Mouse (Mus musculus): ENCODE data around the gene Snrnp25. TPM values are rescaled to one million over a fixed set of nuclear protein-coding genes. Genes with fewer than 3 reads are reported as not detected.
"Not testable (repeated sequence)": the region's sequence is repeated elsewhere in the genome, so short reads cannot be mapped to it uniquely, and the experiment has no call there.

Gene Snrnp25
- polyA plus RNA-seq, 1 experiment from 2014 or later: 120 TPM

- Histone ChIP-seq H3K36me3 (replicated peaks) (no peaks in the 10 kb centered on the region), H3K9me3 (no peaks in the 10 kb centered on the region), H3K4me3 (no peak overlapping the region), H3K27ac (no peak overlapping the region), H3K27me3 (ENCODE audit: poor library complexity, severe bottlenecking) (peaks cover 16% of the 10 kb centered on the region; the same call in 1 of the 2 replicates), H3K4me1 (peaks cover 20% of the 10 kb centered on the region)
- 78% methylated on average over 6 of the region's 6 CpGs for WGBS
- no peak for DNase-seq (ENCODE audit: extremely low spot score, low spot score)
These were observed 8.5 kb upstream of the Snrnp25 start for GRCm38 (mm10) chr11:32196727-32197126.

DNA sequence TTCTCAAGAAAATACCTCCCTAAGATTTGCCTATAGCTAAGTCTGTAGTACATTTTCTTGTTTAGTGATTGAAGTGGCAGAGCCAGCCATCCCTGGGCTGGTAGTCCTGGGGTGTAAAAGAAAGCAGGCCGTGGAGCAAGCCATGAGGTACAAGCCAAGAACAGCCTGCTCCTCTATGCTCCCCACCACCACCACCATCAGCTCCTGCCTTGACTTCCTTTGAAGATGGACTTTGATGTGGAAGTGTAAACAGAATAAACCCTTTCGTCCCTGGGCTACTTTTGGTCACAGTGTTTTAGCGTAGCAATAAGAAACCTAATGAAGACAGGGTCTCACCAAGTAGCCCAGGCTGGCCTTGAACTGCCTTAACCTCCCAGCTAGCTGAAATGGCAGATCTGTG is 7.4 kb upstream of the Snrnp25 start:
- H3K27me3 ChIP-seq (ENCODE audit: poor library complexity, severe bottlenecking): peaks cover 16% of the 10 kb centered on the region; the same call in 1 of the 2 replicates
- H3K27ac ChIP-seq: no peak overlapping the region
- DNase-seq (ENCODE audit: extremely low spot score, low spot score): no peak
- H3K9me3 ChIP-seq: no peaks in the 10 kb centered on the region
- H3K4me3 ChIP-seq: no peak overlapping the region
- H3K4me1 ChIP-seq: peaks cover 20% of the 10 kb centered on the region
- H3K36me3 ChIP-seq (replicated peaks): no peaks in the 10 kb centered on the region
- WGBS: 69% methylated on average over 3 of the region's 3 CpGs

DNA sequence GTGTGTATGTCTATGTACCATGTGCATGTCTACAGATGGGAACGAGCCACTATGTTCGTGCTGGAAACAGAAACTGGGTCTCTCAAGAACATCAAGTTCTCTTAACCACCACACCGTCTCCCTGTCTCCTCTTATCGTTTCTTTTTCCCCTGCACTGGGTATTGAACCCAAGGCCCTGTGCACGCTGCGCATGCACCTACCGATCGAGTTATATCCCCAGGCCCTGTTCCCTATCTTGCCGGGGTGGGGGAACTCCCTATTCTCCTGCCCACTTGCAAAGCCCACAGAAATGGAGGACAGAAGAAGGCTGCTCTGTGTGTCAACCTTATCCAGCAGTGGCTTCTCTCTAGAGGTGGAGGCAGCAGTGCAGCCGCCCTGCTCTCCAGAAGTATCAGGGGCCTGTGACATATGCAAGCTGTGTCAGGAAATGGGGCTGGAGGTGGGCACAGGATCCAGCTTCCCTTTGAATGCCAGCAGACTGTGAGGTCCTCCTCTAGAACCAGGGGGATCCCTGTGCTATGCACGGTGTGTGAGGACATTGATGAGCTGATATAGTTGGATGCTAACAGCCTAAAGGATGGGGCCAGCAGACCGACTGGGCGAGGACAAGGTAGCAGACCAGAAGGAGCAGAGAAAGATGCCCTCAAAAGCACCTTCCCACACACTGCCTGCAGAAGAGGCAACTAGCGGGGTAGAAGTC is 6.8 kb upstream of the Snrnp25 start:
- no peak for DNase-seq (ENCODE audit: extremely low spot score, low spot score)
- Histone ChIP-seq H3K4me1 (peaks cover 20% of the 10 kb centered on the region), H3K36me3 (replicated peaks) (no peaks in the 10 kb centered on the region), H3K27ac (no peak overlapping the region), H3K9me3 (no peaks in the 10 kb centered on the region), H3K27me3 (ENCODE audit: poor library complexity, severe bottlenecking) (peaks cover 16% of the 10 kb centered on the region; the same call in 1 of the 2 replicates), H3K4me3 (no peak overlapping the region)
- WGBS: 71% methylated on average over 14 of the region's 14 CpGs

DNA sequence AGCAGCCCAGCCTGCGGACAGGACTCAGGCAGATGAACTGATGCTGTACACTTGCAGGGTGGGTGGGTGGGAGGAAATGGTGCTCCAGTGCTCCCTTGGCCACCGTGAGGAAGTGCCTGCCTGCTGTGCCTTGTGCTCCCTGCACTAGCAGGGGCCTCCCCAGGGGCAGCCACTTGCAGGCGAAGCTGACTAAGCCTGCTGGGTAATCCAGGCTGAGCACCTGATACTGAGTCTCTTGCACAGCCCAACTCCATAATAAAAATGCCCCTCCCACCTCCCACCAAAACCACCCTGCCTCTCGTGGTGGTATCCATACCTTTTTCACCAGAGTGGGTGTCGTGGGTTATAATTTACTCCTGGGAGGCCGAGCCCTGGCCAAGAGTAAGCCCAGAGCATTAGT is 6.0 kb upstream of the Snrnp25 start:
- H3K9me3 ChIP-seq: no peaks in the 10 kb centered on the region
- H3K36me3 ChIP-seq (replicated peaks): no peaks in the 10 kb centered on the region
- 42% methylated on average over 6 of the region's 6 CpGs for WGBS
- peaks cover 20% of the 10 kb centered on the region for H3K27me3 ChIP-seq (ENCODE audit: poor library complexity, severe bottlenecking)
- peaks cover 21% of the 10 kb centered on the region for H3K4me1 ChIP-seq
- H3K27ac ChIP-seq: no peak overlapping the region
- DNase-seq (ENCODE audit: extremely low spot score, low spot score): no peak
- H3K4me3 ChIP-seq: no peak overlapping the region

- Histone ChIP-seq H3K4me3 (no peak within 1 kb of the TSS), H3K36me3 (replicated peaks) (no peaks in the 10 kb centered on the region), H3K4me1 (peaks cover 28% of the 10 kb centered on the region), H3K27me3 (ENCODE audit: poor library complexity, severe bottlenecking) (peaks cover 19% of the 10 kb centered on the region), H3K27ac (no peak within 1 kb of the TSS), H3K9me3 (no peaks in the 10 kb centered on the region)
- 77% methylated on average over 10 of the region's 10 CpGs for WGBS
- DNase-seq (ENCODE audit: extremely low spot score, low spot score): no peak
These were observed 5.1 kb upstream of the Snrnp25 start, which contains the start of gene Il9r for GRCm38 (mm10) chr11:32200075-32200601. Il9r (minus strand) TSS chr11:32200279.

- H3K36me3 ChIP-seq (replicated peaks); H3K9me3 ChIP-seq; DNase-seq (ENCODE audit: extremely low spot score, low spot score); H3K4me3 ChIP-seq; H3K27ac ChIP-seq: not testable (repeated sequence)
- peaks cover 26% of the 10 kb centered on the region for H3K4me1 ChIP-seq
- H3K27me3 ChIP-seq (ENCODE audit: poor library complexity, severe bottlenecking): peaks cover 14% of the 10 kb centered on the region
- WGBS: 67% methylated on average over 1 of the region's 1 CpGs
These were observed 4.2 kb upstream of the Snrnp25 start for GRCm38 (mm10) chr11:32200992-32201391.

- Histone ChIP-seq H3K9me3 (no peaks in the 10 kb centered on the region), H3K27me3 (ENCODE audit: poor library complexity, severe bottlenecking) (peaks cover 9% of the 10 kb centered on the region), H3K27ac (no peak overlapping the region), H3K36me3 (replicated peaks) (peaks cover 3% of the 10 kb centered on the region), H3K4me1 (peaks cover 29% of the 10 kb centered on the region), H3K4me3 (no peak overlapping the region)
- 88% methylated on average over 11 of the region's 11 CpGs for WGBS
- no peak for DNase-seq (ENCODE audit: extremely low spot score, low spot score)
These were observed 3.1 kb upstream of the Snrnp25 start for GRCm38 (mm10) chr11:32201922-32202685.

GRCm38 (mm10) chr11:32210623-32211022 is 5.4 kb downstream of the Snrnp25 start:
- 93% methylated on average over 9 of the region's 9 CpGs for WGBS
- Histone ChIP-seq H3K4me3 (no peak overlapping the region), H3K27ac (no peak overlapping the region), H3K36me3 (replicated peaks) (peaks cover 89% of the 10 kb centered on the region), H3K9me3 (no peaks in the 10 kb centered on the region), H3K27me3 (ENCODE audit: poor library complexity, severe bottlenecking) (no peaks in the 10 kb centered on the region), H3K4me1 (peaks cover 10% of the 10 kb centered on the region)
- DNase-seq (ENCODE audit: extremely low spot score, low spot score): no peak

DNA sequence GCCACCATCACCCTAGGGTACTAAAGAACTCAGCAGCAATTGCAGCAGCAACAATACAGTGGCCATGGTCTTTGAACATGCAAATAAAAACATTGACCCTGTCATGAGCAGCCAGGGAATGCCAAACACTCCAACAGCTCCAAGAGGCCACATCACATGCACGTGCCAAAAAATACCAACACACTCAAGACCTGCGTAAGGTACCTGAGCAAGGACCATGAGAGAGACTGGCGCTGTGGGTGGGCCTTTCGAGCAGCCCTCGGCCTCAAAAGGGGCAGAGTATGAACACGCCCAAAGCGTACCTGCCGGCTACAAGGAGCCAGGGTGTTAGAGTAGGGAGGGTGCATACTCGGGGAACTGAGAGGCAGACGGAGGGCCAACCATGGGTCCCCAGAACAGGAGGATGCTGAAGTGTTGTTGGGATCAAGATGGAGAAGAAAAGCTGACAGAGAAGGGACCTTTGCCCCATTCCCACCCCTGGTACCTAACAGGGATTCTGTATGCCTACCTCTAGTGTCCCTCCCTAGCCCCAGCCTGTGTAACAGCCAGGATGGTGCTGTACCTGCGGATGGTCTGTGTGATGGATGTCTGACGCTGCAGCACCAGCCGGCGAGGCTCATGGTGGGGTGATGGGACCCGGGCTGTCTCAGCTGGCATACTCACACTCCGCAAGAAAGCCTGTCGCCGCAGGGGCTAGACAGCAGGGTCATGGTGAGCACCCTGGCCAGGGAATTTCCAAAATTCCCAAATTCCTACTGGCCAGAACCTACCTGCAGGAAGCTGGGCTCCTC is 10.4 kb downstream of the Snrnp25 start:
- H3K36me3 ChIP-seq (replicated peaks): peaks cover 55% of the 10 kb centered on the region
- H3K27me3 ChIP-seq (ENCODE audit: poor library complexity, severe bottlenecking): peaks cover 3% of the 10 kb centered on the region
- no peak for DNase-seq (ENCODE audit: extremely low spot score, low spot score)
- 94% methylated on average over 18 of the region's 18 CpGs for WGBS
- peaks cover 29% of the 10 kb centered on the region for H3K4me1 ChIP-seq
- H3K27ac ChIP-seq: no peak overlapping the region
- H3K4me3 ChIP-seq: no peak overlapping the region
- no peaks in the 10 kb centered on the region for H3K9me3 ChIP-seq

DNA sequence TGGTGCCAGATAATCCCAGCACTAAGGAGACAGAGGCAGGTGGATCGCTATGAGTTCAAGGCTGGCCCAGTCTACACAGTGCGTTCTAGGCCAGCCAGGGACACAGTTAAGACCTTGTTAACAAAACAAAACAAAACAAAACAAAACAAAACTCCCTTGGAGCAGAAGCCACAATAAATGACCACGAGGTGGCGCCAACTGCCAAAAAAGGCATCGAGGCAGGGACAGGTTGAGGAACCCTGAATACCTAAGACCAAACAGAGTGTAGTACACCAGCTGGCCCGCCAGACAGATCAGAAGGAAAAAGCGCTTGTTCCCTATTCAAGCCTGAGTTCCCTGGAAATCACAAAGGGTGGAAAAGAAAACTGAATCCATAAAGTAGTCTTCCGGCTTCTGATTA is 11.6 kb downstream of the Snrnp25 start:
- Histone ChIP-seq H3K27ac (peak overlapping the region; percentile 44; the same call in 1 of the 2 replicates), H3K4me1 (peaks cover 41% of the 10 kb centered on the region), H3K4me3 (no peak overlapping the region), H3K36me3 (replicated peaks) (peaks cover 42% of the 10 kb centered on the region), H3K27me3 (ENCODE audit: poor library complexity, severe bottlenecking) (peaks cover 7% of the 10 kb centered on the region), H3K9me3 (no peaks in the 10 kb centered on the region)
- DNase-seq (ENCODE audit: extremely low spot score, low spot score): peak; percentile 78
- 25% methylated on average over 8 of the region's 8 CpGs for WGBS

GRCm38 (mm10) chr11:32218501-32219050 is 13.4 kb downstream of the Snrnp25 start:
- 45% methylated on average over 6 of the region's 6 CpGs for WGBS
- Histone ChIP-seq H3K36me3 (replicated peaks) (peaks cover 24% of the 10 kb centered on the region), H3K27ac (peak overlapping the region; percentile 74), H3K4me3 (no peak overlapping the region), H3K4me1 (peaks cover 57% of the 10 kb centered on the region), H3K9me3 (no peaks in the 10 kb centered on the region), H3K27me3 (ENCODE audit: poor library complexity, severe bottlenecking) (peaks cover 23% of the 10 kb centered on the region)
- DNase-seq (ENCODE audit: extremely low spot score, low spot score): no peak

- H3K27me3 ChIP-seq (ENCODE audit: poor library complexity, severe bottlenecking): peaks cover 30% of the 10 kb centered on the region
- no peak overlapping the region for H3K4me3 ChIP-seq
- no peak for DNase-seq (ENCODE audit: extremely low spot score, low spot score)
- H3K9me3 ChIP-seq: no peaks in the 10 kb centered on the region
- no peak overlapping the region for H3K27ac ChIP-seq
- peaks cover 57% of the 10 kb centered on the region for H3K4me1 ChIP-seq
- H3K36me3 ChIP-seq (replicated peaks): peaks cover 17% of the 10 kb centered on the region
- WGBS: 90% methylated on average over 10 of the region's 10 CpGs
These were observed 14.1 kb downstream of the Snrnp25 start for GRCm38 (mm10) chr11:32219287-32219686.
